Mouse (Mus musculus) intestine, postnatal 0 days (tissue): ENCODE results near the gene Elf3. TPM values are rescaled to one million over a fixed set of nuclear protein-coding genes. Genes with fewer than 3 reads are reported as not detected.

Experiments used
- ATAC-seq: fragments of 200-750 bp; cut with Nextera tagmentation; 2 replicates; pipeline ENCODE4 v1.8.0; 2017; ENCODE audit warnings: mild to moderate bottlenecking, moderate TSS enrichment, moderate library complexity
- H3K27ac ChIP-seq: fragments of 300-500 bp; sonication (generic); 2 replicates; pipeline ENCODE4 v1.5.1; 2014; ENCODE audit warnings: mild to moderate bottlenecking, low read depth, low read length, moderate library complexity
- H3K27me3 ChIP-seq: fragments of 300-500 bp; sonication (generic); replicated peaks from 2 replicates; pipeline ENCODE4 v1.6.1; 2014; ENCODE audit warnings: low read length, mixed read lengths; ENCODE audit not compliant: control insufficient read depth, insufficient read depth
- H3K36me3 ChIP-seq: fragments of 300-500 bp; sonication (generic); 2 replicates; pipeline ENCODE4 v1.6.1; 2014; ENCODE audit warnings: mild to moderate bottlenecking, moderate library complexity; ENCODE audit not compliant: control insufficient read depth, insufficient read depth
- H3K4me1 ChIP-seq: fragments of 300-500 bp; sonication (generic); replicated peaks from 2 replicates; pipeline ENCODE4 v1.6.1; 2014; ENCODE audit warnings: antibody characterized with exemption, low read length, mixed read lengths; ENCODE audit not compliant: control insufficient read depth, insufficient read depth
- H3K4me2 ChIP-seq: fragments of 300-500 bp; sonication (generic); replicated peaks from 2 replicates; pipeline ENCODE4 v1.6.1; 2014; ENCODE audit warnings: low read depth, mild to moderate bottlenecking, moderate library complexity
- H3K4me3 ChIP-seq: fragments of 300-500 bp; sonication (generic); 2 replicates; pipeline ENCODE4 v1.5.1; 2014; ENCODE audit warnings: low read depth, low read length
- H3K9ac ChIP-seq: fragments of 300-500 bp; sonication (generic); 2 replicates; pipeline ENCODE4 v1.6.1; 2014; ENCODE audit warnings: mild to moderate bottlenecking, low read depth, low read length
- H3K9me3 ChIP-seq: fragments of 300-500 bp; sonication (generic); 2 replicates; pipeline ENCODE4 v1.6.1; 2016; ENCODE audit warnings: mixed run types; ENCODE audit not compliant: control insufficient read depth
- CTCF ChIP-seq: sonication (generic); IDR thresholded peaks from 2 replicates; pipeline ENCODE4 v1.5.1; 2016; ENCODE audit warnings: low read depth, mild to moderate bottlenecking, control low read depth, antibody characterized with exemption, moderate library complexity
- WGBS: fragments of 180-500 bp; shearing (Covaris S2); extraction: QIAGEN DNeasy Blood & Tissue Kit; methylation state at CpG from one replicate; pipeline ENCODE4 v1.1.7; 2014; 5-methylcytosine and 5-hydroxymethylcytosine counted together
- polyA plus RNA-seq: library from polyadenylated mRNA; unstranded; fragments of >200 nt; fragmentation: Nextera tagmentation; extraction: Ambion mirVana; gene quantifications from 2 replicates; pipeline ENCODE4 v1.2.1, GENCODE M21; 2015

Gene Elf3
- polyA plus RNA-seq, 1 experiment from 2014 or later = 164 TPM

GRCm38 (mm10) chr1:135204196-135205126, 53.9 kb downstream of the Elf3 start:
- peak overlapping the region; percentile 30; the same call in 1 of the 2 replicates for H3K4me2 ChIP-seq
- H3K9me3 ChIP-seq = no peaks in the 10 kb centered on the region
- no peaks in the 10 kb centered on the region for H3K27me3 ChIP-seq
- H3K9ac ChIP-seq = no peak overlapping the region
- H3K4me3 ChIP-seq = no peak overlapping the region
- ATAC-seq = peak; percentile 74
- 17% methylated on average over 12 of the region's 12 CpGs for WGBS
- H3K4me1 ChIP-seq = 0 out of 2 replicates have a peak, but pooled peaks cover 4% of the 10 kb centered on the region
- no peak for TF ChIP-seq CTCF
- H3K36me3 ChIP-seq = no peaks in the 10 kb centered on the region
- peak overlapping the region; percentile 71 for H3K27ac ChIP-seq

Other genes with a start within 250 kb of the Elf3 start
- 0.37 and 0.44 TPM in 2 replicates for gene Lgr6, start 153.3 kb downstream of the Elf3 start, polyA plus RNA-seq
- gene Ptpn7, start 125.9 kb downstream of the Elf3 start, polyA plus RNA-seq = 0.73 and 0.76 TPM in 2 replicates
- gene Arl8a, start 111.7 kb downstream of the Elf3 start, polyA plus RNA-seq = 66.6 and 68.8 TPM in 2 replicates
- 1.7 and 2.0 TPM in 2 replicates for gene Gpr37l1, start 90.9 kb downstream of the Elf3 start, polyA plus RNA-seq
- gene Rnpep, start 25.5 kb upstream of the Elf3 start, polyA plus RNA-seq = 136 and 141 TPM in 2 replicates
- 257 and 271 TPM in 2 replicates for gene Timm17a, start 55.2 kb upstream of the Elf3 start, polyA plus RNA-seq
- 11.8 and 13.5 TPM in 2 replicates for gene Lmod1, start 66.2 kb upstream of the Elf3 start, polyA plus RNA-seq
- 12.4 and 13.1 TPM in 2 replicates for gene Shisa4, start 116.7 kb upstream of the Elf3 start, polyA plus RNA-seq
- gene Ipo9, start 171.9 kb upstream of the Elf3 start, polyA plus RNA-seq = 21.4 and 22.2 TPM in 2 replicates